Mouse (Mus musculus) kidney, adult 2 months (tissue): Measurements from ENCODE around the gene Ascc3. TPM values are rescaled to one million over a fixed set of nuclear protein-coding genes. Genes with fewer than 3 reads are reported as not detected.

Source experiments
- DNase-seq: peaks from one replicate; pipeline ENCODE4 v3.0.0; 2021
- H3K27ac ChIP-seq: fragments of 200-500 bp; 2 replicates; pipeline ENCODE4 v1.5.1; 2012; ENCODE audit warnings: low read depth, low read length, control low read depth, inconsistent platforms; ENCODE audit not compliant: insufficient read depth
- H3K27me3 ChIP-seq: fragments of 200-500 bp; replicated peaks from 2 replicates; pipeline ENCODE4 v1.6.1; 2012; ENCODE audit warnings: mild to moderate bottlenecking, moderate library complexity, low read length, inconsistent platforms; ENCODE audit not compliant: control insufficient read depth, insufficient read depth
- H3K36me3 ChIP-seq: fragments of 200-500 bp; 2 replicates; pipeline ENCODE4 v1.6.1; 2012; ENCODE audit warnings: mild to moderate bottlenecking, moderate library complexity, low read length, inconsistent platforms; ENCODE audit not compliant: control insufficient read depth, insufficient read depth
- H3K4me1 ChIP-seq: fragments of 200-500 bp; 2 replicates; pipeline ENCODE4 v1.6.1; 2011; ENCODE audit warnings: low read length; ENCODE audit not compliant: control insufficient read depth, insufficient read depth
- H3K4me3 ChIP-seq: fragments of 200-500 bp; 2 replicates; pipeline ENCODE4 v1.5.1; 2011; ENCODE audit warnings: mild to moderate bottlenecking, low read depth, low read length, control low read depth; ENCODE audit not compliant: insufficient read depth
- CTCF ChIP-seq: fragments of 200-500 bp; conservative IDR thresholded peaks from 2 replicates; pipeline ENCODE4 v1.5.1; 2011; ENCODE audit warnings: low read depth, mild to moderate bottlenecking, control low read depth, low read length, moderate library complexity, mixed read lengths; ENCODE audit not compliant: insufficient read depth, insufficient read length
- POLR2A ChIP-seq: fragments of 200-500 bp; IDR thresholded peaks from one replicate; pipeline ENCODE4 v1.6.1; 2011; ENCODE audit warnings: low read depth, low read length, control low read depth
- WGBS: fragments of 180-500 bp; shearing (Covaris S2); methylation state at CpG from one replicate; pipeline ENCODE4 v1.1.7; 2018; 5-methylcytosine and 5-hydroxymethylcytosine counted together
- polyA plus RNA-seq: library from polyadenylated mRNA; depleted of rRNA; stranded (reverse); fragments of >200 nt; gene quantifications from 2 replicates; pipeline ENCODE4 v1.2.3, GENCODE M21; 2012; rRNA removed

Gene Ascc3
- 10.7 and 11.8 TPM in 2 replicates for polyA plus RNA-seq

DNA sequence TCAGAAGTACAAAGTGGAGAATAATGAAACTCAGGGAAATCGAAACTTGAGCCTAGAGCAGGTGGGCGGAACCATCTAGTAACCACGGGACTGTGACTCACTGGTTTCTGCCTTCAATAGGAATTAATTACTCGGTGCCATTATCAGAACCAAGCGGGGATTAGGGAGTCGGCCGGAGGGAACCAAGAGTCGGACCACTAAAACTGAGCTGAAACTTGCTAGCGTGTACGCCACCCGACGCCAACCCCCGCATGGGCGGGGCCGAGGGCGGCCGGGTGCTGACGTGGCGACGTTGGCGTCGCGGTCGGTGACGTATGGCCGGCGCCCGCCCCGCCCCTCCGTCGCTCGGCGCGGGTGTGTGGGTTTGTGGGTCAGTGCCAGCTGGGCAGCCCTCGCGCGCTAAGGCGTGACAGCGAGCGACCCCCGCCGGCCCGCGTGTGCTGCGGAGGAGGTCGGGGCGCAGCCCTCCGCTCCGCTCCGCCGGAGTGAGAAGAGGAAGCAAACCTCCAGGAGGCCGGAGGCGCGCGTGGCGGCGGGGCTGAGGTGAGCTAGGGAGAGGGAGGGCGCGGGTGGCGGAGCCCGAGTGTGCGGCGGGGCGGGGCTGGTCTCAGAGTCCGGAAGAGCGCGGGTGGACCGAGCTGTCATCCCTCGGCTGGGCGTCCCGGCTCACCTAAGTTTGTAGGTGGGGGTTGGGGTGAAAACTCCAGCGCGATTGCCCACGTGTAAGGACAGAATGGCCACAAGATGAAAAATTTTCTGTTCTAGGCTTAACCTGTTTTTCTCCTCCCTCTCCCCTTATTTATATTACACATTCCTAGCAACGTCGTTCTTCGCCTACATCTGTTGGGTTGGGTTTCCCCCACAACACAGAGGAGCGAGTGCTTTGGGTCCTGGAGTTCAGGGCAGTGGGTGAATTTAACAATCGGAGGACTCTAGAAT is at the start of gene Ascc3:
Gene Ascc3 (plus strand): TSS at position 315 of the 939 bp plus-strand sequence.
- H3K27ac ChIP-seq = peak within 1 kb of the TSS; percentile 88
- no peaks in the 10 kb centered on the region for H3K4me1 ChIP-seq
- under 1% methylated on average over 79 of the region's 79 CpGs for WGBS
- H3K27me3 ChIP-seq = no peaks in the 10 kb centered on the region
- TF ChIP-seq CTCF (no peak), POLR2A (peak; percentile 54)
- DNase-seq = peak; percentile 95
- H3K4me3 ChIP-seq = peak within 1 kb of the TSS; percentile 97
- no peaks in the 10 kb centered on the region for H3K36me3 ChIP-seq

DNA sequence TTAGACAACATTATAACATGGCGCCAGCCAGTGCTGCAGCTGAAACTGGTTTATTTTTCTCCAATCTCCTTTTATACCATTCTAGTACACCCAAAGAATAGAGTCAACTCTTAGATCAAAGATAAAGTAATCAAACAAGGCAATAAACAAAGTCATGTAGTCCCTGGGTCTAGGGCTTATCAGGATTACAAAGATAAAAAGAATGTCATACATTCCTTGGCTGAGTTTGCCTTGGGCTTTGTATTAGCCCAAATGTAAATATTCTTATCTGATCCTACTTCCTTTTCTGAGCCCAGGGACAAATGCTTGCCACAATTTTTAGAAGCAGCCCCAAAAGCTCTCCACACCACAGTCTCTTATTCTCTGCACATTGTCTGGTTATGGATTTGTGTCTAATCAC is 7.7 kb upstream of the Ascc3 start:
- H3K4me3 ChIP-seq = no peak overlapping the region
- H3K4me1 ChIP-seq = no peaks in the 10 kb centered on the region
- no peak for DNase-seq
- TF ChIP-seq CTCF (no peak), POLR2A (no peak)
- no peaks in the 10 kb centered on the region for H3K27me3 ChIP-seq
- H3K27ac ChIP-seq = no peak overlapping the region
- no peaks in the 10 kb centered on the region for H3K36me3 ChIP-seq
- 94% methylated on average over 1 of the region's 1 CpGs for WGBS

DNA sequence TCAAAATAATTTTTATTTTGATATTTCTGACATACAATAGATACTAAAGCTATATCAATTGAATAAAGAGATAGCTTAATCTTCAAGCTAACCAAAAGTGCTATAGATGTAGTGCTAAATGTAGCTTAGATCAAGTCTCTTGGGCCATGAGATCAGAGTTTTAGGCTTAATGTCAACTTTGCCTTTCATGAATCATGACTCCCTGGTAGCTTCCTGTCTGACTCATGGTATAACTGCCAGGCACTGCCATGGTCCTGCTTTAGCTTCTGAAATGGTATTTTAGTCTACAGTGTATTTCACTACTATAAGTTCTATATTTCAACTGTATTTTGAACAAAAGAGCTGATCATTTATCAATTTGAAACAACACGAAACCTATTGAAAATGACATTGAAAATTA is 5.9 kb upstream of the Ascc3 start:
- DNase-seq = no peak
- H3K27ac ChIP-seq = no peak overlapping the region
- no peaks in the 10 kb centered on the region for H3K27me3 ChIP-seq
- WGBS = 89% methylated on average over 1 of the region's 1 CpGs
- H3K36me3 ChIP-seq = no peaks in the 10 kb centered on the region
- no peak for TF ChIP-seq POLR2A
- TF ChIP-seq CTCF = no peak
- H3K4me1 ChIP-seq = no peaks in the 10 kb centered on the region
- no peak overlapping the region for H3K4me3 ChIP-seq

DNA sequence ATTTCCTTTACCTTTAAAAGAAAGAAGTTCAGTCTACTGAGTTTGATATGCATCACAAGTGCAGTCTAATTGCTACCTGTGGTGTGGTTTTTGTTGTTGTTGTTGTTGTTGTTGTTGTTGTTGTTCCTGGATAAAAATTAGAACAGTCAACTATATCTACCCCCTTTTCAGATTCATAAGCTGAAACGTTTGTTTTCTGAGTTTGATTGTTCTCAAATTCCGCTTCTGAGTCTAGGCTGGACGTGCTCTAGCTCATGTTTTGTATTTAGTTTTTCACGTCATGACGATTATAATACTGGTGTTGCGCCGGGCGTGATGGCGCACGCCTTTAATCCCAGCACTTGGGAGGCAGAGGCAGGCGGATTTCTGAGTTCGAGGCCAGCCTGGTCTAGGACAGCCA is 902 bp downstream of the Ascc3 start:
- TF ChIP-seq POLR2A = no peak
- TF ChIP-seq CTCF = no peak
- Histone ChIP-seq H3K36me3 (no peaks in the 10 kb centered on the region), H3K4me3 (no peak overlapping the region; the same call in 1 of the 2 replicates), H3K27me3 (no peaks in the 10 kb centered on the region), H3K4me1 (no peaks in the 10 kb centered on the region), H3K27ac (no peak overlapping the region)
- WGBS = 65% methylated on average over 12 of the region's 12 CpGs
- no peak for DNase-seq

DNA sequence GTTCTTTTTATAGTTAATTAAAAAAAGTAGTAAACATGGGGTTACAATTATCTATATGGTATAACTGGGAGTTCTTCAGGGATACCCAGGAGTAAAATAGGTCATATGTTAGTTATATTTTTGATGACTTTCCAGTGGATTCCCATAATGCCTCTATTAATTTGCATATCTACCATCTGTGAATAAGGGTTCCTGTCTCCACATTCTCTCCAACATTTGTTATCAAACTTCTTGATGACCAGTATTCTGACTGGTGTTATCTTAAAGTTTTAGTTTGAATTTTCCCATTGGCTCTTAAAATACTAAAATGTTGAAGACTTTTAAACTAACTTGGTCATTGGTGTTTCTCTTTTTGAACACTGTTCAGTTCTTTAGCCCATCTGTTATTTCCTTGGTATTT is 2.9 kb downstream of the Ascc3 start:
- no peak overlapping the region for H3K4me3 ChIP-seq

DNA sequence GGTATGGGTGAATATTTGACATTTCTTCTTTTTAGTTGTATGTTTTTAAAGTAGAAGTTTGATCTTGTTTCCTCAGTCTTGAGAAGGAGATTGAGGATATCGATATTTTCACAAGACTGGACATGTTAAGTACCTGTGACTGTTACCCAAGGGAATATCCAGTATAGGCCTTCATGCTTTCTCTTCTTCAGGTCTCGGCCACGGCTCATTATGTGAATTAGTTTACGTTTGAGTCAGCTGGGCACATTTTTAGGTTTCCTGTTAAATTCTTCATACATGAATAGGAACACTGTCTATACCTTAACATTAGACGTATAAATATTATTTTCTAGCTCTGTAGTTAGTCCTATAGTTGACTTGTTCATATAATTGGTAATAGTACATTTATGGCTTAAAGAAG is 12.4 kb downstream of the Ascc3 start:
- Histone ChIP-seq H3K27me3 (no peaks in the 10 kb centered on the region), H3K4me3 (no peak overlapping the region), H3K36me3 (no peaks in the 10 kb centered on the region), H3K27ac (no peak overlapping the region), H3K4me1 (no peaks in the 10 kb centered on the region)
- WGBS = 91% methylated on average over 5 of the region's 5 CpGs
- TF ChIP-seq POLR2A = no peak
- no peak for TF ChIP-seq CTCF
- DNase-seq = no peak

More for the DNA sequence above, 2.9 kb downstream of the Ascc3 start:
- H3K27ac ChIP-seq = no peak overlapping the region
- DNase-seq = no peak
- no peaks in the 10 kb centered on the region for H3K36me3 ChIP-seq
- H3K27me3 ChIP-seq = no peaks in the 10 kb centered on the region
- H3K4me1 ChIP-seq = no peaks in the 10 kb centered on the region
- TF ChIP-seq CTCF (no peak), POLR2A (no peak)

DNA sequence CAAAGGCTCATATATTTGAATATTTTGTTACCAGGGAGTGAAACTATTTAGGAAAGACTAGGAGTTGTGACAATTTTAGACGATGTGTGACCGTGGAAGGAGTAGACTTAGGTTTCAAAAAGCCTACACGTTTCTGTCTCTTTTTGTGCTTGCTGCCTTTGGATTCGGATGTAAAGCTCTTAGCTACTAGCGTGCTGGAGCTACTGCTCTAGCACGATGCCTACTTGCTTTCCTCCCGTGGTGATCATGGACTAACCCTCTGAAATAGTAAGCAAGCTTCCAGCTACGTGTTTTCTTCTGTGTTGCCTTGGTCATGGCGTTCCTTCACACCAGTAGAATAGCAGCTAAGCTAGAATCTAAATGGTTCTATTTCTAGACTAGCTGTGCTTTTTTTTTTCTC is 21.4 kb downstream of the Ascc3 start:
- Histone ChIP-seq H3K27me3 (no peaks in the 10 kb centered on the region), H3K4me3 (no peak overlapping the region), H3K27ac (no peak overlapping the region), H3K4me1 (no peaks in the 10 kb centered on the region), H3K36me3 (no peaks in the 10 kb centered on the region)
- no peak for DNase-seq
- TF ChIP-seq CTCF (no peak), POLR2A (no peak)
- 91% methylated on average over 9 of the region's 9 CpGs for whole genome bisulfite sequencing

DNA sequence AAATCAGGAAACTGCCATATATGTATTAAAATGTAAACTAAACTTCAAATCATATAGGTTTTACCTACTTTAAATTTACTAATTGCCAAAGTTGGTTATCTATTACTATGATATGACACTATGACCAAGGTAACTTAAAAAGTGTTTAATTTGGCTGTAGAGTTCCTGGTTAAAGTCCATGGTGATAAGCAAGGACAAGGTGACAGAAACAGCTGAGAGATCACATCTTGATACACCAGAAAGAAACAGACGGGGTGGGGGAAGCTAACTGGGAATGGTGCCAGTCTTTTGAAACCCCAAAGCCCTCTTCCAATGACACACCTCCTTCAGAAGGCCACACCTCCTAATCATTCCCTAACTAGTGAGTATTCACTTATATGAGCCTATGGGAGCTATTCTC is 33.4 kb downstream of the Ascc3 start:
- H3K27me3 ChIP-seq = no peaks in the 10 kb centered on the region
- H3K27ac ChIP-seq = no peak overlapping the region
- H3K36me3 ChIP-seq = peaks cover 1% of the 10 kb centered on the region; the same call in 1 of the 2 replicates
- TF ChIP-seq POLR2A (no peak), CTCF (no peak)
- no peak overlapping the region for H3K4me3 ChIP-seq
- H3K4me1 ChIP-seq = no peaks in the 10 kb centered on the region
- 32% methylated on average over 1 of the region's 1 CpGs for WGBS
- no peak for DNase-seq
